Mouse (Mus musculus): ENCODE data around the gene Gsk3b. TPM values are rescaled to one million over a fixed set of nuclear protein-coding genes. Genes with fewer than 3 reads are reported as not detected.

The Gsk3b gene
- polyA plus RNA-seq (2012; fragmentation: generic; extraction: Trizol), result 10 to 100 TPM in 1 of 2 experiments, 1 to 10 TPM in 1; 2.4 to 10.0 TPM

GRCm38 (mm10) chr16:38088629-38089446, at the start of gene Gsk3b:
Gene Gsk3b (plus strand): TSS chr16:38089001.

GRCm38 (mm10) chr16:38294685-38295348, 206.0 kb downstream of the Gsk3b start, which contains the start of gene Nr1i2:
Gene Nr1i2 (minus strand): TSS chr16:38294824.

Other genes starting within 250 kb of the Gsk3b start
- gene Gm36028, start 227.9 kb upstream of the Gsk3b start, polyA plus RNA-seq (2012; fragmentation: generic; extraction: Trizol), result under 1 TPM in 1 of 2 experiments, not detected in 1; 0.14 TPM
- gene Lrrc58, start 220.6 kb upstream of the Gsk3b start, polyA plus RNA-seq (2012; fragmentation: generic; extraction: Trizol), result 1 to 10 TPM in 1 of 2 experiments, under 1 TPM in 1; 0.75 to 5.2 TPM
- under 1 TPM; 0.02 to 0.07 TPM for gene Gpr156, start 172.5 kb upstream of the Gsk3b start, polyA plus RNA-seq (2012; fragmentation: generic; extraction: Trizol)
- under 1 TPM; 0.01 to 0.02 TPM for gene Nr1i2, start 205.8 kb downstream of the Gsk3b start, polyA plus RNA-seq (2012; fragmentation: generic; extraction: Trizol)